Mouse (Mus musculus) bone marrow, adult 2 months (tissue): ENCODE measurements around the gene Socs2. TPM values are rescaled to one million over a fixed set of nuclear protein-coding genes. Genes with fewer than 3 reads are reported as not detected.

ENCODE experiments used
- H3K27ac ChIP-seq: fragments of 200-500 bp; 2 replicates; pipeline ENCODE4 v1.5.1; 2012; ENCODE audit warnings: low read depth, mild to moderate bottlenecking, control low read depth, inconsistent platforms, low read length; ENCODE audit not compliant: control insufficient read depth, poor library complexity, insufficient read depth
- H3K4me1 ChIP-seq: fragments of 200-500 bp; 2 replicates; pipeline ENCODE4 v1.6.1; 2011; ENCODE audit warnings: low read length; ENCODE audit not compliant: control insufficient read depth, insufficient read depth
- H3K4me3 ChIP-seq: fragments of 200-500 bp; replicated peaks from 2 replicates; pipeline ENCODE3; 2011; ENCODE audit warnings: mild to moderate bottlenecking, low read depth, low read length, control low read depth; ENCODE audit not compliant: control insufficient read depth
- CTCF ChIP-seq: fragments of 200-500 bp; IDR thresholded peaks from 2 replicates; pipeline ENCODE4 v1.5.1; 2011; ENCODE audit warnings: low read length, control low read depth; ENCODE audit not compliant: control insufficient read depth, insufficient read depth
- POLR2A ChIP-seq: fragments of 200-500 bp; IDR thresholded peaks from 2 replicates; pipeline ENCODE4 v1.6.1; 2011; ENCODE audit warnings: low read depth, mild to moderate bottlenecking, control low read depth, low read length, borderline replicate concordance; ENCODE audit not compliant: control insufficient read depth
- WGBS: fragments of 180-500 bp; shearing (Covaris S2); methylation state at CpG from one replicate; pipeline ENCODE4 v1.1.7; 2018; 5-methylcytosine and 5-hydroxymethylcytosine counted together
- polyA plus RNA-seq: library from polyadenylated mRNA; stranded (reverse); fragments of >200 nt; gene quantifications from 2 replicates; pipeline ENCODE4 v1.2.4, GENCODE M21; 2011; ENCODE audit warnings: low replicate concordance; ENCODE audit not compliant: missing spikeins, insufficient read depth, insufficient read length

Gene Socs2
- polyA plus RNA-seq, 1 experiment = 22.7 TPM

- H3K27ac ChIP-seq = no peak overlapping the region
- WGBS = 75% methylated on average over 3 of the region's 3 CpGs
- H3K4me1 ChIP-seq = peaks cover 1% of the 10 kb centered on the region; the same call in 1 of the 2 replicates
- H3K4me3 ChIP-seq = no peak overlapping the region
- TF ChIP-seq POLR2A (no peak), CTCF (no peak)
These were observed 45.0 kb downstream of the Socs2 start for GRCm38 (mm10) chr10:95371942-95372341.

DNA sequence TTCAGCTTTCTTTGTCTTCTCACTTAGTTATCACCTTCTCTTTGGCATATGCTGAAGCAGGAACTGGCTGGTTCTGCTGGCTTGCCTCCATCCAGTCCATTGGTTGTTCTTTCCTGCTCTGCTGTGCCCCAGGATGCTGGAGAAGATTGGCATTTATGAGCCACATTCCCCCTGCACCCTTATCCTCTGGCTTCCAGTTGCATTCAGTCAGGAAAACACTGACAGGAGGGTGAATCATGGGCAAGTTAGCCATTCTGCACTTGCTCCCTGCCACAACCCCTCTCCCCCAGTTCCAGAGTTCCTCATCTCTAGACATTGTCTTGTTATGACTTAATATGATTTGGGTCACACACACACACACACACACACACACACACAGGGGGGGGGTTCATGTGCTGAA, 47.8 kb downstream of the Socs2 start:
- Histone ChIP-seq H3K4me3 (no peak overlapping the region), H3K4me1 (peaks cover 1% of the 10 kb centered on the region; the same call in 1 of the 2 replicates)
- TF ChIP-seq POLR2A (no peak), CTCF (no peak)

DNA sequence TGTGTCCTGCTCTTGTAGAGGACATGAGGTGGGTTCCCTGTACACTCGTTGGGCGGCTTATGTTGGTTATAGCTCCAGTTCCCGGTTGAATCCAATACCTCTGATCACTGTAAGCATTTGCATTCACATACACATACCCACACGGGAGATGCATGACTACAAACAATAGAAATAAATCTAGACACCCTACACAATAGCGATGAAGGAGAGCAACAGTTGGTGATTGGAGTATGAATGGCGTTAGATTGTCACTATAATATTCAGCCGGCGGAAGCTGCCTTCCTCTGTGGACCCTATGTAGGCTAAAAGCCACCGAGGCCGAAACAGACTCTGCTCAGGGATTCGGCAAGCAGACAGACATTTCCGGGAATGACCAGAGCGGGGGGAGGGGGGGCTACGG, 48.8 kb downstream of the Socs2 start:
- TF ChIP-seq CTCF (no peak), POLR2A (no peak)
- WGBS = 86% methylated on average over 14 of the region's 14 CpGs
- Histone ChIP-seq H3K4me1 (peaks cover 1% of the 10 kb centered on the region; the same call in 1 of the 2 replicates), H3K4me3 (no peak overlapping the region), H3K27ac (no peak overlapping the region)

More for the DNA sequence above, 47.8 kb downstream of the Socs2 start:
- no peak overlapping the region for H3K27ac ChIP-seq

DNA sequence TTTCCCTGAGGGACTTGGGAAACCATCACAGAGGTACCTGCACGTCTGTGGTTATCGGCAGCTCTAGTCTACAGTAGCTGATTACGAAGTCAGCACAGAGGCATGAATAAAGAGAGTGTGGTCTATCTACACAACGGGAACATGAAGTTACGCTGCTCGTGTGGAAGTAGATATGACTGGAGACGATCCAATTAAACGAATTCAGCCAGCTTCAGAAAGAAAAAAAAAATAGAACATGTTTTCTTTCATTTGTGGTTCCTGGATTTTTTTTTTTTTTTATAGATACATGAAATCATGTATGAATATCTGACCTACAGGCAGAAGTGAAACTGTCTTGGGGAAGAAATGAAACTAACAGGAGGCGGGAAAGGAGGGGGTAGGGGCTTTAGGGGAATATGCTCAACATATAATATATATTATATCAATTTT, 49.3 kb downstream of the Socs2 start:
- TF ChIP-seq POLR2A = no peak
- TF ChIP-seq CTCF = no peak
- no peak overlapping the region for H3K4me3 ChIP-seq
- peaks cover 1% of the 10 kb centered on the region; the same call in 1 of the 2 replicates for H3K4me1 ChIP-seq
- WGBS = 43% methylated on average over 9 of the region's 9 CpGs
- no peak overlapping the region for H3K27ac ChIP-seq

DNA sequence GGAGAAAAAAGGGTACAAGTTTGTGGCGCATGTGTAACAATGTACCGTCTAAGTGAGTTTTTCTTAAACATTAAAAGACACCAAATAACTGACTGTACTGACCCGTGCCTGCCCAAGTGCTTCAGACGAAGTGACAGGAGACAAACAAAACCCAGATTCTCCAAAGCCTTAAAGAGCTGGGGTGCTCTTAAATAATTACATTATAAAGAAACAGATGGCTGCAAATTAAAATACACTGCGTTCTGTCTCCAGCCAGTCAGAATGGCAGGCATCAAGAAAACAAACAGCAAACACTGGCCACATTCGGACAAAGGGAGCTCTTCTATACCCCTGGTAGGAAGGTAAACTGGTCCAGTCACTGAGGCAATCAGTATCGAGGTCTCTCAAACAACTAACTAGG, 49.7 kb downstream of the Socs2 start:
- Histone ChIP-seq H3K4me3 (no peak overlapping the region), H3K27ac (no peak overlapping the region)

DNA sequence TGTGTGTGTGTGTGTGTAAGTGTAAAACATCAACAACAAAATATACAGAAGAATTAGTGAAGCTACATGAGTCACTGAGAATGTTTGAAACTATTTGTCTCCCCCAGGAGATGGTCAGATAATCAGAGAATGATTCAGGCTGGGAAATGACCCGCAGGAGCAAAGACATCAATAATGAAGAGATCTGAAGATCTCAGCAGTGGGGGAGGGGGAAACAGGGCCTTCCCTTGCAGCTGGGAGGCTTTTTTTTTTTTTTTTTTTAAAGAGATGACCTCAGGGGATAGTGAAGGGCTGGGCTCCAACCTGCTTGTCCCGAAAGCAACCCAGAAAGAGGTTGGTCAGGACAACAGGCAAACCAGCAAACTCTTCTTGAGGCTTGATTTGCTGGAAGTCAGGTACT, 54.7 kb downstream of the Socs2 start:
- Histone ChIP-seq H3K27ac (no peak overlapping the region), H3K4me3 (no peak overlapping the region), H3K4me1 (no peaks in the 10 kb centered on the region)
- TF ChIP-seq POLR2A = no peak
- no peak for TF ChIP-seq CTCF
- WGBS = 79% methylated on average over 2 of the region's 2 CpGs

More for the DNA sequence above, 49.7 kb downstream of the Socs2 start:
- TF ChIP-seq CTCF (no peak), POLR2A (no peak)
- 80% methylated on average over 7 of the region's 7 CpGs for WGBS
- peaks cover 1% of the 10 kb centered on the region; the same call in 1 of the 2 replicates for H3K4me1 ChIP-seq

GRCm38 (mm10) chr10:95361260-95361841, 55.6 kb downstream of the Socs2 start:
- WGBS = 55% methylated on average over 12 of the region's 12 CpGs
- TF ChIP-seq CTCF (no peak), POLR2A (no peak)
- no peak overlapping the region for H3K27ac ChIP-seq
- H3K4me1 ChIP-seq = no peaks in the 10 kb centered on the region
- H3K4me3 ChIP-seq = no peak overlapping the region

DNA sequence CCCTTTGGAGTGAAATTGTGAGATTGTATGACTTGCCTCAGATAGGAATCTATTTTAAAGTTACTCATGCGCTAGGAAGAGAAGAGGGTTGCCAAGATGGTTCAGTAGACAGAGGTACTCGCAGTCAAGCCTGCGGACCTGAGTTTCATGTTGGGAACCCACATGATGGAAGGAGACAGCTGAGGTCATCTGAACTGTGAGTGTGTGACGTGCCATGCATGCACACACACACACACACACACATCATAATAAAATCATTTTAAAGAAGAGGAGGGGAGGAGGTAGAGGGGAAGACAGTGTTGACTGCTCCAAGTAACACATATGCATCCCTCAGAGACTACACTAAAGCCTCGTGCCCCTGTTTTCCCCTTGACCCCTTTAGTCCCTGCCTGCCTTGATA, 56.9 kb downstream of the Socs2 start:
- H3K27ac ChIP-seq = no peak overlapping the region
- no peaks in the 10 kb centered on the region for H3K4me1 ChIP-seq
- WGBS = 74% methylated on average over 5 of the region's 5 CpGs
- H3K4me3 ChIP-seq = no peak overlapping the region
- TF ChIP-seq POLR2A (no peak), CTCF (no peak)

- WGBS = 46% methylated on average over 3 of the region's 3 CpGs
- no peak overlapping the region for H3K4me3 ChIP-seq
- TF ChIP-seq POLR2A (no peak), CTCF (no peak)
- H3K27ac ChIP-seq = no peak overlapping the region
- H3K4me1 ChIP-seq = no peaks in the 10 kb centered on the region
These were observed 59.3 kb downstream of the Socs2 start for GRCm38 (mm10) chr10:95357721-95358120.
